Mouse (Mus musculus) telencephalon, adult 2 months (tissue): ENCODE data around the gene Chordc1.
"Not testable (repeated sequence)": the region's sequence is repeated elsewhere in the genome, so short reads cannot be mapped to it uniquely, and the experiment has no call there.

Source experiments
- DNase-seq: peaks from one replicate; pipeline ENCODE4 v3.0.0-alpha.2; 2011; ENCODE audit warnings: low read depth, low spot score

The Chordc1 gene

DNA sequence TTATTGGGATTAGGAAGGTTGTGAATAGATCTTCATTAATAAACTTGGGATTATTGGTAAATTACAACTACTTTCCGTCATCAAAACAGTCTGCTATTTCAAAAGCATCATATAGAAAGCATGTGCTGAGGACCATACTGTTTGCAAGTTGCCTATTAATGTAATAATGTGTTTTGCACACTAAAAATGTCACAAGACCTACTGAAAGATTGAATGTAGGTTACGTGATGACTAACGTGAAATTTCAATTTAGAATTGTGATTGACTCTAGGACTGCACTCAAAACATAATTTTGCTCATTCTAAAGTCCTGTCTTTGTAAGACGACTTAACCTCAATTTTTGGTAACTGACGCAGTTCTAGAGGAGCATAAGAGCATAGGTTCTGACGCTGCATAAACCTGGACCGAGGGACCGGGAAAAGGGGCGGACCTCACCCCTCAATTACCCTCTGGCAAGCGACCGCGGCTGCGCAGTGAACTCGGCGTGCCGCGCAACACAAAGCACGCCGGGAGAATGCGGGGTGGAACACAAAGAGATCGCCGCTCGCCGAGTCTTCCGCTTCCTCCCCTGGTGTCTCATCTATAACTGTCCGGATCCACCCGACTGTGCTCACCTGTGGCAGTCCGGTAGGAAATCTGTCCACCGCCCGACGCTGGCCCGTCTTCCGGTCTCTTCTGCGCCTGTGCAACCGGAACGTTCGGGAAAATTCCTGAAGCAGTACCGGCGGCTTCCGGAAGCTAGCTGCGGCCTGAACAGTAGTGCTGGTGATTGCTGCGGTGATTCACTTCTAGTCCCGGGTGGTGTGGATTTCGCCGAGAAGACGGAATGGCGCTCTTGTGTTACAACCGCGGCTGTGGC lies at the start of gene Chordc1:
TSS of gene Chordc1 (plus strand) at position 555 of the 859 bp plus-strand sequence.
- peak; percentile 98 for DNase-seq

GRCm38 (mm10) chr9:18275901-18276300 lies 16.0 kb upstream of the Chordc1 start:
- no peak for DNase-seq

DNA sequence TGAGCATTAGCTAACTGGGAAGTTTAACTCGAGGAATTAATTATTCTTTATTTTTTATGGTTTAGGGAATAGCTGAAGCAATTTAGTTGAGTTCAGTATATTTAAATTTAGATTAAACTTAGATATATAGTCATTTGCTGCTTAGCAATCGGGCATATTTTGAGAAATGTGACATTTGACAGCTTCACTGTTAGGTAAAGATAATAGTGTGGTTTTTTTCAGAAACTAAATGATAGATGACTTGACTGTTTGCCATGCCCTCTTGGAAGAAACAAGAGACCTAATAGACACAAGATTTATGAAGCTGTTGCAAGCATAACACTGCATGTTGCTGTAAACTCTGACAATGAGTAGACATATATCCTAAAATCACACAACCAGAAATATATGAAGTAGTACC lies 15.1 kb upstream of the Chordc1 start:
- DNase-seq: no peak

GRCm38 (mm10) chr9:18277497-18277896 lies 14.4 kb upstream of the Chordc1 start:
- no peak for DNase-seq

DNA sequence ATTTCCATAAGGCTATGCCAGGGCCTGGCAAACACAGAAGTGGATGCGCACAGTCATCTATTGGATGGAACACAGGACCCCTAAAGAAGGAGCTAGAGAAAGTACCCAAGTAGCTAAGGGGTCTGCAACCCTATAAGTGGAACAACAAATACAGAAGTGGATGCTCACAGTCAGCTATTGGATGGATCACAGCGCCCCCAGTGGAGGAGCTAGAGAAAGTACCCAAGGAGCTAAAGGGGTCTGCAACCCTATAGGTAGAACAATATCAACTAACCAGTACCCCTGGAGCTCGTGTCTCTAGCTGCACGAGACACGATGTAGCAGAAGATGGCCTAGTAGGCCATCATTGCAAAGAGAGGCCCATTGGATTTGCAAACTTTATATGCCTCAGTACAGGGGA lies 13.2 kb upstream of the Chordc1 start:
- DNase-seq: not testable (repeated sequence)

DNA sequence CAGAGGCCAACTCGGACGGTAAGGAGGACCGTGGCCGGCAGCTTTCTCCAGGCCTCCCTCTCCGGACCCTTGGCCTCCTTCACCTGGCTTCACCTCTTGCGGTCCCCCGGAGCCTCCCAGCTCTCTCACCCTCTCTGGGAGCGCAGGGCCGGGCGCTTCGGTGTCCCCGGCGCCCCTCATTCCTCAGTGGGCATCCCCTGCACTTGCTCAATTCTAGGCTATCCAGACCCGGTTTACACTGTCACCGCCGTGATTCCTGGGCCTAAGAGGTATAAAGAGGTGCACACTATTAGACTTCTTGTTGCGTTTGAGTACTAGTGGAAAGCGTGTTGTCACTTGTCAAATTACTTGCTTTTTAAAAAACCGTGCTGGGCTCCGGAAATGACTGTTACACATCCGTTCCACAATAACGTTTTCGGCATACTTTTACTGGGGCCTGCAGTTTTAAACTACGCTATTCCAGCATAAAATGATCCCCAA lies 558 bp downstream of the Chordc1 start:
- no peak for DNase-seq

- DNase-seq: no peak
Observed at GRCm38 (mm10) chr9:18293026-18293781, 1.3 kb downstream of the Chordc1 start.

- DNase-seq: no peak
Observed at GRCm38 (mm10) chr9:18298301-18298700, 6.4 kb downstream of the Chordc1 start.

DNA sequence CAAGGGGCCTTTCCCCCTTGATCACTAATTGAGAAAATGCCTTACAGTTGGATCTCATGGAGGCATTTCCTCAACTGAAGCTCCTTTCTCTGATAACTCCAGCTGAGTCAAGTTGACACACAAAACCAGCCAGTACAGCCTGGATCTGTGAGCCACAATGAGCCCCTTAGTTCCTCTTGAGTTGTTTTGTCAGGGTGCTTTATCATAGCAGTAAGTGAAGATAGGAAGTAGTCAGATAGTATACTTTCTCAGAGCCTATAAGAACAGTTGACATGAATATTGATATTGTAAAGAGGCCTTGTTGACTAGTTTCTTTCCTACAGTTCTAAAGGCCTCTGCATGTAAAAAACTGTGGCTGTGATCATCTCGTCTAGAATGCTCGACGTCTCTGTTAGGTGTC lies 28.1 kb downstream of the Chordc1 start:
- DNase-seq: no peak
